Mouse (Mus musculus): ENCODE results near the gene Dct.

DNA sequence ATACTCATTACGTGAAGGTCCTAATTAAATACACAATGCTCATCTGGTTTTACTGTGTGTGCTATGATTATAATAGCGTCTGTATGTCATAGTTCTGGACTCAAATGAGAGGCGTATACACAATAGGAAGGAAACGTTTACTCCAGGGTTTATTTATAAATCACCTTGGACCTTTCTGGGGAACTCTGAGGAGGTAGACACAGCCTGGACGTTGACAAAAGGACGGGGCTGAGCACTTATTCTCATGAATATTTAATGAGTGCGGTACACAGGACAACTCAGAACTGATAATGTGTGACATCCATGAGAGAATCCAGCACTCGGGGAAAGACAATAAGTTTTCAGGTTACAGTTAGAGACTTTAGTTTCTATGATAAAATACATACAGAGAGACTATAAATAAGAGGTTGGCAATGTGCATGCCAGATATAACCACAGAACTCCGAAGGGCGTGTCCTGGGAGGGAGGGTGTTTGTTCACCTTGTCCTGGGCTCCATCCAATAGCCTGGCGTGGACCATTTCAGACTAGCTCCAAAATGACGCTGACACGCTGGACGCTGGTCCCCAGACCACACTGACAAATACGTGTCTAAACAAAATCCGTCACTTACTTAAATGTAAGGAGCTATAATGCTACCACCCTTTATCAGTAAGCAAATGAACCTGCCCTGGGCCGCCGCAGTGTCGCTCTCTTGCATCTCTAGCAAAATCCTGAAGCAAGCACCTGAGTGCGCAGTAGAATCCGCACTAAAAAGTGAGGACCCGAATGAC, 36.6 kb upstream of the Dct start:
- no peak for TF ChIP-seq CTCF (IDR thresholded peaks at IDR 0.05; ENCODE audit: extremely low read depth, insufficient read depth, insufficient read length, insufficient replicate concordance)
- no peak for TF ChIP-seq POLR2A (IDR thresholded peaks at IDR 0.05; ENCODE audit: low read depth, low read length)

All from spleen, adult 2 months (tissue).